Mouse (Mus musculus) T-helper 2 cell (primary cell): Measurements from ENCODE around the gene Il12rb1.

Experiments used
- in situ Hi-C: fragments of 300-600 bp; cut with MboI, MseI; formaldehyde crosslinking; loops from one replicate; pipeline ENCODE4 v1.15.1; 2025; ENCODE audit warnings: high pct_unique_total_duplicates

Il12rb1 gene

GRCm38 (mm10) chr8:70850132-70850845 lies 42.0 kb downstream of the Il12rb1 start:
- in situ Hi-C loops, result no loop called here

- in situ Hi-C loops, result no loop called here
These were observed 42.7 kb downstream of the Il12rb1 start for GRCm38 (mm10) chr8:70850947-70851346.

DNA sequence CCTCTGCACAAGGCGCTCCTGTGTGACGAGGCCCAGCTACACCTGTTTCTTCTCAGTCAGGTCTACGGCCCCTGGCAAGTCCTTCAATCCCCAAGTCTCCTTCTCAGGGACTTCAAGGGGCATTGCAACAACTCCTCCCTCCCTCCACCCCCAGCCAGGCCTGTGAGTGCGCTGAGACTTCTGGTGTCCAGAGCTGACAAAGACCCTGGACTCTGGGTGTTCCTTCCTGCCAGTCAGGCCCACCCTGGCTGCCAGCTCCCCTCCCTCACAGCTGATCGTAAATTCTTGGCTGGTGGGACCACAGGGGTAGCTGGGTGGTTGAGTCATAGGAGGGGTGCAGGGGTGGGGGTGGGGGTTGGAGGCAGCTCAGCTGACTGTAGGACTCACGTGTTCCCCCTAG lies 43.6 kb downstream of the Il12rb1 start:
- in situ Hi-C loops, result no loop called here

- in situ Hi-C loops, result no loop called here
These were observed 44.5 kb downstream of the Il12rb1 start for GRCm38 (mm10) chr8:70852595-70853231.

GRCm38 (mm10) chr8:70853863-70854262 lies 45.6 kb downstream of the Il12rb1 start:
- in situ Hi-C loops, result no loop called here

DNA sequence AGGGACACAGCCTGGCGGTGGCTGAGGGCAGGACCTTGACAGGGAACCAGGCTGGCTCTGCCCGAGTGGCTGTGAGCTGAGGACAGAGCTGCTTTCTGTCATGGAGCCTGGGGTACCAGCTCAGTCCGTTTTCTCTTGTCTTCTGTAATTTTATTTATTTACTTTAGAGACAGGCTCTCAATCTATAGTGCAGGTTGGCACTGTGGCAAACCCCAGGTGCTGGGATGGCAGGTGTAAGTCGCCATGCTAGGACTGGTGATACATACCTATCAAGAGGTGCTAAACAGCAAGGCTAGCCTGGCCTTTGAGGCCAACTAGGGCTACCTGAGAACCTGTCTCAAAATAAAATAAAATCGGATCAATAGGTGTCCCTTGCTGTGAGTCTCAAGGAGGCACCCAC lies 47.8 kb downstream of the Il12rb1 start:
- in situ Hi-C loops, result no loop called here

DNA sequence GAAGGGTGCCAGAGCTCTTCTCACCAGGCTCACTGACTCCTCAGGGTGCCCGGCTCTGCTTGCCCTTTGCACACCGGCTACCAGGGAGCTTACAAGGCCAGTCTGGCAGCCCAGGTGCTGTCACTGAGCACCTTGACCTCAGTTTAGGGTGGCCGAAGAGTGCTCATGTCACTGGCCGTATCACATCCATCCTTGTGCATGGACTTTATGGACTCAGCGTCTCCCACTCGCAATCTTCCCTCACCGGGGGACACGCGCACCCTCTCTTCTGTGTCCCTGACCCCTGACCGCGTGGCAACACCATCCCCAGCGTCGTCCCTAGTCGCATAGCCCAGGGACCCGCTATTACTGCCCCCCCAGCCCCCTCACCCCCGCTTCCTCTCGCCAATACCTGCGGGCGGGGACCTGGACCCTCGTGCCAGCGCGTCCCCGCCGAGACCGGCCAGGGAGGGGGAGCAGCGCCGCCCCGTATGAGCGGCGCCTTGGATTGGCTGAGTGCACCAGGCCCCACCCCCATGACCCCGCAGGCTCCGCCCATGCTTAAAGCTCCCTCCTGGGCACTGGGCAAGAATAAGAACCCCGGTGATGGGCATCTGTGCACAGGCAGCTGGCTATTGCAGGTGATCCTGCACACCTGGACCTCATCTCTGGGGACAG lies 48.4 kb downstream of the Il12rb1 start:
- in situ Hi-C loops, result no loop called here

DNA sequence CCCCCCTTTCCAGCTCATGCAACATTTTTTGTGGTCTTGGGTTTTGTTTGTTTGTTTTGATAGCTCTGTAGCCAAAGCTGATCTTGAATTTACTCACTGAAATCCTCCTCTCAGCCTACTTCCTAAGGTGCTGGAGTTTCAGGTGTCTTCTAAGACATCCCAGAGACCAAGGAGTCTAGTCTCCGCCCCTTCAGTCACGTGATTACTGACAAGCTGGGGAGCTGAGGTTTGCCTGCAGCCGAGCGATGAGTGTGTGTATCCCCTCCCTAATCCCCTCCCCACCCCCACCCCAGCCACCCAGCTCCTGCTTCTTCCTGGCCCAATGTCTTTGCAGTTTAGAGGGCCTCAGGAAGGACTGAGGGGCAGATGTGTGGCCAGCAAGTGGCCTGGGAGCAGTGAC lies 49.3 kb downstream of the Il12rb1 start:
- in situ Hi-C loops, result no loop called here

GRCm38 (mm10) chr8:70862824-70863641 lies 54.8 kb downstream of the Il12rb1 start, which contains the start of gene Kcnn1:
Gene Kcnn1 (minus strand): TSS chr8:70863258.
- in situ Hi-C loops, result loop anchor here (5.0 to 10.0 kb wide), 2 partner anchors 51 to 1062 kb away; no protein-coding TSS in a partner anchor

GRCm38 (mm10) chr8:70863956-70864711 lies 55.9 kb downstream of the Il12rb1 start:
- in situ Hi-C loops, result loop anchor here (5.0 to 10.0 kb wide), 2 partner anchors 52 to 1061 kb away; no protein-coding TSS in a partner anchor

- in situ Hi-C loops, result loop anchor here (5.0 to 10.0 kb wide), 2 partner anchors 52 to 1060 kb away; no protein-coding TSS in a partner anchor
These were observed 56.5 kb downstream of the Il12rb1 start for GRCm38 (mm10) chr8:70864712-70865221.

GRCm38 (mm10) chr8:70865350-70866000 lies 57.2 kb downstream of the Il12rb1 start:
- in situ Hi-C loops, result loop anchor here (10.0 kb wide), 1 partner anchor 1059 kb away; no protein-coding TSS in a partner anchor

DNA sequence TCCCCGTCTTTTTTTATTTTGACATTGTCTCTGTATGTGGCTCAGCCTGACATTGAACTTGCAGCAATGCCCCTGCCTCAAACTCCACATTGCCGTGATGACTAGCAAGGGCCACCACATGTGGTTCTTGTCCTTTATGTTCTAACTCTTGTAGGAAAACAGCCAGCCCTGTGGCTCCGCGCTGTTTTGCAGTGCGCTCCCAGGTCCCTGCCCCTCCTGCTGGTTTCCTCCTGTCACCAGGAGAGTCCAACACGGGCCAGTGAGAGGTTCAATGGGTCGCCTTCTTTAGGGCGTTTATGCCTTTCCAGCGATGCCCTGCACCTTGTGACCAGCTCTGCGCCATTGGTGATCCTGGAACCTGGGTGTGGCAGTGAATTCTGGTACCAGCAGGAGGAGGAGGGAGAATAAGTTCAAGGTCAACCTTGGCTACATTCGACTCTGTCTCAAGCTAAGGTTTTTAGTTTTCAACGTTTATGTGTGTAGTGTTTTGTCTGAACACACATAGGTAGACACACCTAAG lies 57.8 kb downstream of the Il12rb1 start:
- in situ Hi-C loops, result loop anchor here (10.0 kb wide), 1 partner anchor 1059 kb away; no protein-coding TSS in a partner anchor

DNA sequence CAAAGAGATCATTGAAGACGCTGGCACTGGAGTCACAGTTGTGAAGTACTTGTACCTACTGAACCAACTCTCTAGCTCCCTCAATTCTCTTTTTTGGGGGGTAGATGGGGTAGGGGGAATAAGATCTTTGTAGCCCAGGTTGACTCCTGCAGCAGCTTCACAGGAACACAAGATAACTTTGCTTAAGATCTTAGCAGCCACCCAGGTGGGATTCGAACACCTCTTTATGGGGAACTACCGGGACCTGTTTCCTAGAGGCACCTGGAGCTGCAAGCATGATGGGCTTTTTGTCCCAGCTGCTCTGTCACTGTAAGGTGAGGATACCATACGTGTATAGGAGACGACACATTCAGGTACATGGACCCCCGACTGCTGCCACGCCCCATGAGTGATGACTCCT lies 58.3 kb downstream of the Il12rb1 start:
- in situ Hi-C loops, result loop anchor here (10.0 kb wide), 1 partner anchor 1058 kb away; no protein-coding TSS in a partner anchor

GRCm38 (mm10) chr8:70868559-70869198 lies 60.4 kb downstream of the Il12rb1 start:
- in situ Hi-C loops, result loop anchor here (10.0 kb wide), 1 partner anchor 1056 kb away; no protein-coding TSS in a partner anchor

GRCm38 (mm10) chr8:70869199-70869571 lies 60.9 kb downstream of the Il12rb1 start:
- in situ Hi-C loops, result loop anchor here (10.0 kb wide), 1 partner anchor 1056 kb away; no protein-coding TSS in a partner anchor

GRCm38 (mm10) chr8:70869601-70870041 lies 61.4 kb downstream of the Il12rb1 start:
- in situ Hi-C loops, result loop anchor here (10.0 kb wide), 1 partner anchor 1055 kb away; no protein-coding TSS in a partner anchor
